Comparison of ENCODE assay signal across 19 mouse cellular contexts in the genomic region with DNA sequence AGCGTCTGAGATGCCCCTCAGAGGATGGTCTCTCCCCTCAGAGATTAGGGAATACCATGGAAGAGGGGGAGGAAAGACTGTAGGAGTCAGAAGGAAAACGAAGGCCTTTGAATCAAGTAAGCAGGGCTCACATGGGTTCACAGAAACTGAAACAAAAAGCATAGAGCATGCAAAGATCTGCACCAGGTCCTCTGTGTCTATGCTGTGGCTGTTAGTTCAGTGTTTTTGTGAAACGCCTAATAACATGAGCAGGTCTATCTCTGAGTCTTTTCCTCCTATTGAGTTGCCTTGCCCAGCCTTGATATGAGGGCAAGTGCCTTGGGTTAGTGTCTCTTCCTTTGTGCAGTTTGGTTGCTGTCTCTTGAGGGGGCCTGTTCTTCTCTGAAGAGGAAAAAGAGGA. TPM values are rescaled to one million over a fixed set of nuclear protein-coding genes. Genes with fewer than 3 reads are reported as not detected.
DNase-seq lines count a peak whose midpoint lies in the region; ATAC-seq and TF ChIP-seq lines count a peak whose summit lies in the region.
"Had no signal": no experiment of that assay in that cellular context is flagged by ENCODE, and none has a peak within 500 bp of the region (broad histone marks: within the 10 kb centered on the region; RNA-seq: fewer than 3 reads in every experiment).

No protein-coding gene starts in this region.

- H3K36me3 ChIP-seq in liver, adult 2 months (ENCODE audit: control insufficient read depth, insufficient read depth, low read length): no peaks in the 10 kb centered on the region
- H3K36me3 ChIP-seq: embryonic facial prominence, embryonic 12.5 days; forebrain, embryonic 15.5 days; heart, embryonic 15.5 days; hindbrain, embryonic 10.5 days had no signal

- no peak overlapping the region for H3K9ac ChIP-seq in liver, adult 2 months (ENCODE audit: low read depth, low read length)
- H3K9ac ChIP-seq: embryonic facial prominence, embryonic 12.5 days; forebrain, embryonic 15.5 days; heart, embryonic 15.5 days; hindbrain, embryonic 14.5 days had no signal

- no peak for TF ChIP-seq CTCF in liver, adult 2 months (IDR thresholded peaks at IDR 0.05; ENCODE audit: low read depth, low read length)
- no peak for TF ChIP-seq CTCF in cerebellum, adult 2 months (IDR thresholded peaks at IDR 0.05; ENCODE audit: borderline replicate concordance, insufficient read depth, low read depth, low read length)

- H3K27ac ChIP-seq in liver, adult 2 months (replicated peaks; ENCODE audit: insufficient read depth, low read depth, low read length): 0 out of 2 replicates have a peak overlapping the region, but pooled peaks have one; percentile 58
- H3K27ac ChIP-seq in cerebellum, adult 2 months (ENCODE audit: insufficient read depth, low read length): no peak overlapping the region
- H3K27ac ChIP-seq: embryonic facial prominence, embryonic 12.5 days; forebrain, embryonic 15.5 days; heart, embryonic 15.5 days; hindbrain, embryonic 10.5 days; hindbrain, embryonic 14.5 days had no signal

- no peak overlapping the region for H3K4me3 ChIP-seq in liver, adult 2 months (ENCODE audit: insufficient read depth, low read depth, low read length)
- no peak overlapping the region for H3K4me3 ChIP-seq in cerebellum, adult 2 months (replicated peaks; ENCODE audit: insufficient read depth, low read depth, low read length)
- H3K4me3 ChIP-seq: embryonic facial prominence, embryonic 12.5 days; forebrain, embryonic 15.5 days; heart, embryonic 15.5 days; hindbrain, embryonic 10.5 days had no signal

- no peak for TF ChIP-seq POLR2A in liver, adult 2 months (IDR thresholded peaks at IDR 0.05; ENCODE audit: extremely low read depth, insufficient read depth, low read length)
- TF ChIP-seq POLR2A in cerebellum, adult 2 months (IDR thresholded peaks at IDR 0.05; ENCODE audit: borderline replicate concordance, insufficient read depth, low read length): no peak

- DNase-seq in liver, adult 2 months (ENCODE audit: extremely low read depth, low read depth, low spot score): no peak
- DNase-seq in liver: no peak
- peak; percentile 6 for DNase-seq in induced T-regulatory cell, adult 2 months (ENCODE audit: low read depth)
- DNase-seq in layer of hippocampus, adult 8-10 months (ENCODE audit: low spot score in 2 of 2): no peak
- no peak for DNase-seq in adrenal gland, adult 18-20 months (ENCODE audit: low spot score in 2 of 2)
- DNase-seq in cerebellum, adult 2 months: no peak
- DNase-seq: adrenal gland, adult 2 months; adrenal gland, postnatal 25 days; cerebellum, adult 18-20 months; cerebellum, postnatal 10 days; heart, postnatal 14 days had no signal

- ATAC-seq in common myeloid progenitor, adult 5-6 weeks (replicated peaks; ENCODE audit: low read depth, poor library complexity, severe bottlenecking): peak; percentile 58
- ATAC-seq: forebrain, embryonic 15.5 days; intestine, embryonic 16.5 days had no signal

- H3K4me1 ChIP-seq in liver, adult 2 months (ENCODE audit: control insufficient read depth, insufficient read depth, low read length): no peaks in the 10 kb centered on the region
- H3K4me1 ChIP-seq in cerebellum, adult 2 months (ENCODE audit: control insufficient read depth, insufficient read depth, low read length): no peaks in the 10 kb centered on the region; the same call in 1 of the 2 replicates
- H3K4me1 ChIP-seq: embryonic facial prominence, embryonic 12.5 days had no signal

- H3K79me2 ChIP-seq in liver, adult 2 months (ENCODE audit: control insufficient read depth, insufficient read depth, low read length): peaks cover 3% of the 10 kb centered on the region; the same call in 1 of the 2 replicates

- WGBS in liver, adult 2 months: 64% methylated on average over 3 of the region's 3 CpGs
- WGBS in cerebellum, adult 2 months: 96% methylated on average over 3 of the region's 3 CpGs

- 0 out of 2 replicates have a peak, but pooled peaks cover 2% of the 10 kb centered on the region for H3K27me3 ChIP-seq in liver, adult 2 months (ENCODE audit: control insufficient read depth, insufficient read depth, low read length)
- H3K27me3 ChIP-seq in cerebellum, adult 2 months (ENCODE audit: control insufficient read depth, insufficient read depth, low read length): no peaks in the 10 kb centered on the region; the same call in 1 of the 2 replicates
- H3K27me3 ChIP-seq: embryonic facial prominence, embryonic 12.5 days; forebrain, embryonic 15.5 days; heart, embryonic 15.5 days had no signal

RNA-seq across cellular contexts. Expression of gene Tbc1d4, which starts 49.5 kb away (rescaled TPM):
- 2.6 and 3.2 TPM in 2 replicates for total RNA-seq in liver, adult 2 months (2014; rRNA removed)
- 0.82 and 1.0 TPM in 2 replicates for polyA plus RNA-seq in liver, adult 2 months (2012; rRNA removed)
- total RNA-seq in common myeloid progenitor, adult 5-6 weeks (2017): 17.2 and 20.1 TPM in 2 replicates
- total RNA-seq in layer of hippocampus, adult 8-10 months (2022): 10 to 100 TPM in 3 of 4 experiments, 1 to 10 TPM in 1; 9.0 to 10.4 (median 10.1) TPM
- 10 to 100 TPM; 32.8 to 52.2 TPM for total RNA-seq in adrenal gland, adult 18-20 months (2021)
- 35.9 and 42.6 TPM in 2 replicates for polyA plus RNA-seq in cerebellum, adult 2 months (2012; rRNA removed)
- total RNA-seq: MEL had no signal
